Mouse (Mus musculus) WW6 (cell line): ENCODE results near the gene Slc29a2.
"Not testable (repeated sequence)": the region's sequence is repeated elsewhere in the genome, so short reads cannot be mapped to it uniquely, and the experiment has no call there.

Source experiments
- DNase-seq: peaks from one replicate; pipeline ENCODE4 v3.0.0-alpha.2; 2013; ENCODE audit warnings: low read depth, low spot score

Gene Slc29a2

GRCm38 (mm10) chr19:5023621-5024479 lies at the start of gene Slc29a2:
Slc29a2 (plus strand) TSS chr19:5023860.
- peak; percentile 89 for DNase-seq

- DNase-seq, result peak; percentile 47
These were observed 41.9 kb upstream of the Slc29a2 start for GRCm38 (mm10) chr19:4981767-4982166.

GRCm38 (mm10) chr19:4989013-4989412 lies 34.6 kb upstream of the Slc29a2 start:
- peak; percentile 71 for DNase-seq

- DNase-seq, result no peak
These were observed 34.0 kb upstream of the Slc29a2 start for GRCm38 (mm10) chr19:4989434-4990255.

GRCm38 (mm10) chr19:4990256-4990625 lies 33.4 kb upstream of the Slc29a2 start, which contains the start of gene Npas4:
Npas4 (minus strand) TSS chr19:4990316.
- no peak for DNase-seq

GRCm38 (mm10) chr19:4990716-4991115 lies 32.9 kb upstream of the Slc29a2 start:
- DNase-seq, result no peak

- DNase-seq, result no peak
These were observed 31.3 kb upstream of the Slc29a2 start for GRCm38 (mm10) chr19:4992371-4992770.

- DNase-seq, result no peak
These were observed 30.8 kb upstream of the Slc29a2 start for GRCm38 (mm10) chr19:4992904-4993303.

- DNase-seq, result no peak
These were observed 29.6 kb upstream of the Slc29a2 start for GRCm38 (mm10) chr19:4994043-4994442.

- no peak for DNase-seq
These were observed 24.1 kb upstream of the Slc29a2 start for GRCm38 (mm10) chr19:4999445-5000140.

- DNase-seq, result peak; percentile 68
These were observed 21.8 kb upstream of the Slc29a2 start for GRCm38 (mm10) chr19:5001666-5002406.

- DNase-seq, result not testable (repeated sequence)
These were observed 20.0 kb upstream of the Slc29a2 start for GRCm38 (mm10) chr19:5003644-5004043.

GRCm38 (mm10) chr19:5004925-5005324 lies 18.7 kb upstream of the Slc29a2 start:
- DNase-seq, result no peak

- DNase-seq, result no peak
These were observed 10.5 kb upstream of the Slc29a2 start for GRCm38 (mm10) chr19:5013138-5013537.

GRCm38 (mm10) chr19:5014961-5015398 lies 8.7 kb upstream of the Slc29a2 start:
- DNase-seq, result no peak

- DNase-seq, result no peak
These were observed 7.4 kb upstream of the Slc29a2 start for GRCm38 (mm10) chr19:5016221-5016742.

- DNase-seq, result no peak
These were observed 6.9 kb upstream of the Slc29a2 start for GRCm38 (mm10) chr19:5016782-5017181.

GRCm38 (mm10) chr19:5017611-5018010 lies 6.0 kb upstream of the Slc29a2 start:
- DNase-seq, result no peak

GRCm38 (mm10) chr19:5018191-5018590 lies 5.5 kb upstream of the Slc29a2 start:
- DNase-seq, result no peak

- no peak for DNase-seq
These were observed 2.2 kb upstream of the Slc29a2 start for GRCm38 (mm10) chr19:5021416-5021815.

- DNase-seq, result no peak
These were observed 2.5 kb downstream of the Slc29a2 start for GRCm38 (mm10) chr19:5026111-5026510.
